Mouse (Mus musculus) forebrain, embryonic 15.5 days (tissue): ENCODE data around the gene Lgi1. TPM values are rescaled to one million over a fixed set of nuclear protein-coding genes. Genes with fewer than 3 reads are reported as not detected.

Experiments used
- ATAC-seq: fragments of 200-750 bp; cut with Nextera tagmentation; replicated peaks from 2 replicates; pipeline ENCODE4 v1.8.0; 2017; ENCODE audit warnings: mild to moderate bottlenecking, moderate TSS enrichment, moderate library complexity
- H3K27ac ChIP-seq: fragments of 300-500 bp; sonication (generic); replicated peaks from 2 replicates; pipeline ENCODE4 v1.5.1; 2015; ENCODE audit warnings: mild to moderate bottlenecking, inconsistent platforms
- H3K27me3 ChIP-seq: fragments of 300-500 bp; sonication (generic); 2 replicates; pipeline ENCODE4 v1.6.1; 2015; ENCODE audit warnings: inconsistent platforms
- H3K36me3 ChIP-seq: fragments of 300-500 bp; sonication (generic); 2 replicates; pipeline ENCODE4 v1.6.1; 2015; ENCODE audit warnings: mild to moderate bottlenecking, inconsistent platforms
- H3K4me1 ChIP-seq: fragments of 300-500 bp; sonication (generic); 2 replicates; pipeline ENCODE4 v1.6.1; 2015; ENCODE audit warnings: inconsistent platforms
- H3K4me2 ChIP-seq: fragments of 300-500 bp; sonication (generic); replicated peaks from 2 replicates; pipeline ENCODE4 v1.6.1; 2015; ENCODE audit warnings: mild to moderate bottlenecking, inconsistent platforms
- H3K4me3 ChIP-seq: fragments of 300-500 bp; sonication (generic); 2 replicates; pipeline ENCODE4 v1.5.1; 2015; ENCODE audit warnings: mild to moderate bottlenecking, inconsistent platforms
- H3K9ac ChIP-seq: fragments of 300-500 bp; sonication (generic); replicated peaks from 2 replicates; pipeline ENCODE4 v1.6.1; 2015; ENCODE audit warnings: mild to moderate bottlenecking, inconsistent platforms
- H3K9me3 ChIP-seq: fragments of 300-500 bp; sonication (generic); 2 replicates; pipeline ENCODE4 v1.6.1; 2016; ENCODE audit warnings: inconsistent platforms
- WGBS: fragments of 180-500 bp; shearing (Covaris S2); methylation state at CpG from one replicate; pipeline ENCODE4 v1.1.7; 2015; ENCODE audit warnings: mixed read lengths; 5-methylcytosine and 5-hydroxymethylcytosine counted together
- polyA plus RNA-seq: library from polyadenylated mRNA; unstranded; fragments of >200 nt; fragmentation: Nextera tagmentation; extraction: Ambion mirVana; gene quantifications from 2 replicates; pipeline ENCODE4 v1.2.1, GENCODE M21; 2015

Lgi1 gene
- polyA plus RNA-seq, 1 experiment from 2014 or later: 14.4 TPM

GRCm38 (mm10) chr19:38332245-38332644 lies 67.9 kb downstream of the Lgi1 start:
- Histone ChIP-seq H3K4me1 (no peaks in the 10 kb centered on the region), H3K27ac (no peak overlapping the region), H3K27me3 (no peaks in the 10 kb centered on the region), H3K4me2 (no peak overlapping the region), H3K9ac (no peak overlapping the region), H3K9me3 (no peaks in the 10 kb centered on the region), H3K36me3 (no peaks in the 10 kb centered on the region), H3K4me3 (no peak overlapping the region)
- 0 out of 2 replicates have a peak, but pooled peaks have one; percentile 26 for ATAC-seq
- WGBS: 74% methylated on average over 2 of the region's 2 CpGs

GRCm38 (mm10) chr19:38332820-38333219 lies 68.5 kb downstream of the Lgi1 start:
- Histone ChIP-seq H3K4me3 (no peak overlapping the region), H3K36me3 (no peaks in the 10 kb centered on the region), H3K27ac (no peak overlapping the region), H3K9me3 (no peaks in the 10 kb centered on the region), H3K27me3 (no peaks in the 10 kb centered on the region), H3K4me1 (no peaks in the 10 kb centered on the region), H3K4me2 (no peak overlapping the region), H3K9ac (no peak overlapping the region)
- ATAC-seq: no peak
- WGBS: 48% methylated on average over 3 of the region's 3 CpGs

- H3K27me3 ChIP-seq: no peaks in the 10 kb centered on the region
- H3K9ac ChIP-seq: no peak overlapping the region
- no peak overlapping the region for H3K27ac ChIP-seq
- no peaks in the 10 kb centered on the region for H3K36me3 ChIP-seq
- H3K4me3 ChIP-seq: no peak overlapping the region
- H3K9me3 ChIP-seq: no peaks in the 10 kb centered on the region
- H3K4me1 ChIP-seq: no peaks in the 10 kb centered on the region
- no peak for ATAC-seq
- 82% methylated on average over 3 of the region's 3 CpGs for WGBS
- H3K4me2 ChIP-seq: no peak overlapping the region
These were observed 72.2 kb downstream of the Lgi1 start for GRCm38 (mm10) chr19:38336553-38336952.

GRCm38 (mm10) chr19:38337332-38337731 lies 73.0 kb downstream of the Lgi1 start:
- Histone ChIP-seq H3K4me3 (no peak overlapping the region), H3K9me3 (no peaks in the 10 kb centered on the region), H3K9ac (no peak overlapping the region), H3K27ac (no peak overlapping the region), H3K4me1 (no peaks in the 10 kb centered on the region), H3K4me2 (no peak overlapping the region), H3K27me3 (no peaks in the 10 kb centered on the region), H3K36me3 (no peaks in the 10 kb centered on the region)
- ATAC-seq: no peak
- 90% methylated on average over 3 of the region's 3 CpGs for WGBS

GRCm38 (mm10) chr19:38339734-38340133 lies 75.4 kb downstream of the Lgi1 start:
- Histone ChIP-seq H3K27me3 (no peaks in the 10 kb centered on the region), H3K4me2 (no peak overlapping the region), H3K9me3 (no peaks in the 10 kb centered on the region), H3K4me3 (no peak overlapping the region), H3K27ac (no peak overlapping the region), H3K36me3 (no peaks in the 10 kb centered on the region), H3K4me1 (no peaks in the 10 kb centered on the region), H3K9ac (no peak overlapping the region)
- ATAC-seq: no peak
- WGBS: 46% methylated on average over 3 of the region's 3 CpGs

- Histone ChIP-seq H3K4me2 (no peak overlapping the region), H3K4me1 (peaks cover 3% of the 10 kb centered on the region), H3K27ac (no peak overlapping the region), H3K27me3 (no peaks in the 10 kb centered on the region), H3K4me3 (no peak overlapping the region), H3K9me3 (no peaks in the 10 kb centered on the region), H3K9ac (no peak overlapping the region), H3K36me3 (no peaks in the 10 kb centered on the region)
- 63% methylated on average over 1 of the region's 1 CpGs for WGBS
- ATAC-seq: no peak
These were observed 78.9 kb downstream of the Lgi1 start for GRCm38 (mm10) chr19:38343246-38343645.

- peak; percentile 64 for ATAC-seq
- peak overlapping the region; percentile 37 for H3K4me2 ChIP-seq
- H3K36me3 ChIP-seq: no peaks in the 10 kb centered on the region
- peak overlapping the region; percentile 35 for H3K4me3 ChIP-seq
- no peaks in the 10 kb centered on the region for H3K9me3 ChIP-seq
- H3K4me1 ChIP-seq: peaks cover 8% of the 10 kb centered on the region
- 0 out of 2 replicates have a peak overlapping the region, but pooled peaks have one; percentile 59 for H3K27ac ChIP-seq
- H3K9ac ChIP-seq: peak overlapping the region; percentile 30; the same call in 1 of the 2 replicates
- 6% methylated on average over 13 of the region's 13 CpGs for WGBS
- H3K27me3 ChIP-seq: no peaks in the 10 kb centered on the region
These were observed 84.1 kb downstream of the Lgi1 start for GRCm38 (mm10) chr19:38348271-38349012.

GRCm38 (mm10) chr19:38349013-38349341 lies 84.6 kb downstream of the Lgi1 start:
- H3K27me3 ChIP-seq: no peaks in the 10 kb centered on the region
- no peaks in the 10 kb centered on the region for H3K9me3 ChIP-seq
- ATAC-seq: no peak
- peak overlapping the region; percentile 37 for H3K4me2 ChIP-seq
- peaks cover 8% of the 10 kb centered on the region for H3K4me1 ChIP-seq
- H3K36me3 ChIP-seq: no peaks in the 10 kb centered on the region
- 34% methylated on average over 5 of the region's 5 CpGs for WGBS
- peak overlapping the region; percentile 35 for H3K4me3 ChIP-seq
- H3K9ac ChIP-seq: peak overlapping the region; percentile 30; the same call in 1 of the 2 replicates
- H3K27ac ChIP-seq: 0 out of 2 replicates have a peak overlapping the region, but pooled peaks have one; percentile 59

GRCm38 (mm10) chr19:38351202-38351601 lies 86.9 kb downstream of the Lgi1 start:
- peaks cover 8% of the 10 kb centered on the region for H3K4me1 ChIP-seq
- no peak overlapping the region for H3K9ac ChIP-seq
- H3K27me3 ChIP-seq: no peaks in the 10 kb centered on the region
- ATAC-seq: no peak
- no peaks in the 10 kb centered on the region for H3K36me3 ChIP-seq
- H3K4me3 ChIP-seq: no peak overlapping the region
- no peaks in the 10 kb centered on the region for H3K9me3 ChIP-seq
- 88% methylated on average over 2 of the region's 2 CpGs for WGBS
- no peak overlapping the region for H3K4me2 ChIP-seq
- H3K27ac ChIP-seq: no peak overlapping the region

- H3K27me3 ChIP-seq: no peaks in the 10 kb centered on the region
- H3K36me3 ChIP-seq: no peaks in the 10 kb centered on the region
- no peak overlapping the region for H3K4me2 ChIP-seq
- peaks cover 8% of the 10 kb centered on the region for H3K4me1 ChIP-seq
- 98% methylated on average over 3 of the region's 3 CpGs for WGBS
- no peak overlapping the region for H3K9ac ChIP-seq
- no peak overlapping the region for H3K27ac ChIP-seq
- ATAC-seq: no peak
- no peaks in the 10 kb centered on the region for H3K9me3 ChIP-seq
- H3K4me3 ChIP-seq: no peak overlapping the region
These were observed 87.4 kb downstream of the Lgi1 start for GRCm38 (mm10) chr19:38351728-38352127.

GRCm38 (mm10) chr19:38352495-38353130 lies 88.3 kb downstream of the Lgi1 start:
- H3K36me3 ChIP-seq: no peaks in the 10 kb centered on the region
- H3K4me2 ChIP-seq: no peak overlapping the region
- H3K9ac ChIP-seq: no peak overlapping the region
- ATAC-seq: peak; percentile 65
- no peaks in the 10 kb centered on the region for H3K9me3 ChIP-seq
- no peak overlapping the region for H3K4me3 ChIP-seq
- H3K27ac ChIP-seq: no peak overlapping the region
- H3K27me3 ChIP-seq: no peaks in the 10 kb centered on the region
- H3K4me1 ChIP-seq: peaks cover 8% of the 10 kb centered on the region
- 43% methylated on average over 6 of the region's 6 CpGs for WGBS

GRCm38 (mm10) chr19:38354279-38354678 lies 89.9 kb downstream of the Lgi1 start:
- Histone ChIP-seq H3K4me3 (no peak overlapping the region), H3K4me2 (no peak overlapping the region), H3K27me3 (no peaks in the 10 kb centered on the region), H3K9me3 (no peaks in the 10 kb centered on the region), H3K9ac (no peak overlapping the region), H3K4me1 (no peaks in the 10 kb centered on the region), H3K27ac (no peak overlapping the region), H3K36me3 (no peaks in the 10 kb centered on the region)
- 85% methylated on average over 1 of the region's 1 CpGs for WGBS
- ATAC-seq: no peak
